Mouse (Mus musculus): ENCODE measurements at regions not wholly inside any gene's neighbourhood (a gene's known extent, or its start where the extent isn't known, plus 50 kb on each side); places are given as distances from the start of the nearest gene placed in this dataset.

- no peak for DNase-seq (ENCODE audit: low spot score in 2 of 2)
These were observed 178.3 kb upstream of the Chrm3 start for GRCm38 (mm10) chr13:10538927-10539326.

DNA sequence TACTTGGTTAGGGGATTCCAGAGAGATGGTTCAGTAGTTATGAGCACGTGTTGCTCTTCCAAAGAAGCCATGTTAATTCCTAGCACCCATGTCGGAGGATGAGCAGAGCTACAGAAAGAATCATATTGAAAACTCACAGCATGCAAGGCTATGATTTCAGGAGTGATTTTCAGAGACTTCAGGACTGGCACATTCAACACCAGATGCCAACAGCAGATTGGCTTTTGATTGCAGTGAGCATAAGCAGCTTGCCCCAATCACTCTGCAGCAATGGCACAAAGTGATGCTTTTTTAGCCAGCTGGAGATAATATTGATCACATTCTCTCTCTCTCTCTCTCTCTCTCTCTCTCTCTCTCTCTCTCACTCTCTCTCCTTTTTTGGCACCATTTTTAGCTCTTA lies 166.6 kb upstream of the Chrm3 start:
- no peak for DNase-seq (ENCODE audit: low spot score in 2 of 2)

- no peak for DNase-seq (ENCODE audit: low spot score in 2 of 2)
These were observed 166.0 kb upstream of the Chrm3 start for GRCm38 (mm10) chr13:10526470-10527207.

DNA sequence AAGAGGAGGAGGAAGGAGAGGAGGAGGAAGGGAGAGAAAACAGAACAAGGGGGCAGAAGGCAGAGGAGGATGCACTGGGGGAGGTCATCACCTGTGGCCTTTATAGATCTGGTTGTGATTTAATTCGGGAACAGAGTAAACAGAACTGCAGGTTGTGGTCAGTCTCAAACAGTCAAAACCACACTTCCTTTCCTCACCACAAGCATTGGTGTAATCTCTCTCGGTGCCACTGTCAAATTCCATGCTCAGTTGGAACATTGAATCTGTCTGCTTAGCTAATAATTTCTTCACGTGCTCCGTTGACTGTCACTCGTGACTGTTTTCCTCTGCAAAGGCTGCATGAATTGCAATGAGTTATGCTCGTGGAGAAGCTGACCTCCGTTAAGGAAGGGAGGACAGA lies 143.6 kb upstream of the Chrm3 start:
- DNase-seq (ENCODE audit: low spot score in 2 of 2) = no peak

- DNase-seq (ENCODE audit: low spot score in 2 of 2) = no peak
These were observed 94.7 kb upstream of the Chrm3 start for GRCm38 (mm10) chr13:10455323-10455722.

GRCm38 (mm10) chr13:10454667-10455066 lies 94.0 kb upstream of the Chrm3 start:
- no peak for DNase-seq (ENCODE audit: low spot score in 2 of 2)

DNA sequence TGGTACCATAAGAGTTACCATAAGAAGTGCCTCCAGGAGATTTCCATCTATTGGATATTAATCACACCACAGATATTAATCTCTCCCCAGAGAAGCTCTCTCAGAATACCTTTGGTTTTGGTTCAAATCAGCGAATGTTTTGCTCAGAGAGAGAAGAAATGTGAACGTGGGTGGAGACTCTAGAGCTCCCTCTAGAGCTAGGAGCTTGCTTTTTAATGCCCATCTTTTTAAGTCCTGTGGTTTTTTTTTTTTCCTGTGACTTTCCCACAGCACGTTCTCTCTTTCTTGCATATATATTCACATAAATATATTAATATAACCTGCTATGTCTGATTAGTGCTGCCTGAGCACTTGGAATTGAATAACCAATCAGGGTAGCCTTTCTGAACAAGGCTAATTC lies 90.4 kb upstream of the Chrm3 start:
- DNase-seq (ENCODE audit: low spot score in 2 of 2) = no peak

DNA sequence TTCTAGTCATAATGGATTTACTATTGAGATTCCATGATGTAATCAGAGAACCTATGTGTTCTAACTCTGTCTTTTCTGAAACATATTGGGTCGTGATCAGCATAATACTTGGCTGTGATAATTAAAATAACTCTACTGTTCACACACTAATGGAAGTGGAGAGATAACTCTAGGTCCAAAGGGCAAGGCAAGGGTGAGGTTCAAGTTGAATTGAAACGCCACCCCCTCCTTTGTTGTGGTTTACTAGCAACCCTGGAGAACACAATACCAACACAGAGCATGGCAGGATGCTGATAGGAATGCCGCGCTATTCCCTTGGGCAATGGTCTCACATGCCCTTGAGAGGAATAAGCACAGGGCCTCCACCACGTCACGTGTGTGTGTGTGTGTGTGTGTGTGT lies 88.9 kb upstream of the Chrm3 start:
- no peak for DNase-seq (ENCODE audit: low spot score in 2 of 2)

GRCm38 (mm10) chr13:10447806-10448205 lies 87.2 kb upstream of the Chrm3 start:
- DNase-seq (ENCODE audit: low spot score in 2 of 2) = no peak

DNA sequence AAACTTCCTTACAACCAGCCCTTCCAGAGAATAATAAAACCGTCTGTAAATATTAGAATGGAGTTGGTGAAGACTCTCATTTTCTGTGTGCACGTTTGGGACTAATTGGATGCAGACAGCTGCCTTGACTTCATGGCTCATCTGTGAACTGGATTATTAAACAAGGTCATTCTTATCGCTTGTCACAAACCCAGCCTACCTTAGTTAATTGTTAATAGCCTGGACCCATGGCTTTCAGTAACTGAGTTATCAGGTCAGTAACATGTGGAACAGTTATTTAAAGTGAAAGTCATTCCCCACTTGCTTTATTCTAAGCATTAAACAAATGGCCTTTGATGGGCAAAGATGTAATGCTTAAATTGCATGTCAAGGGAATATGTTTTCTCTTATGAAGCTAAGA lies 85.0 kb upstream of the Chrm3 start:
- no peak for DNase-seq (ENCODE audit: low spot score in 2 of 2)
